Mouse (Mus musculus) embryonic facial prominence, embryonic 11.5 days (tissue): ENCODE results near the gene Atp1a2. TPM values are rescaled to one million over a fixed set of nuclear protein-coding genes. Genes with fewer than 3 reads are reported as not detected.

Experiments used
- ATAC-seq: fragments of 200-750 bp; cut with Nextera tagmentation; replicated peaks from 2 replicates; pipeline ENCODE4 v1.8.0; 2017; ENCODE audit warnings: low read depth; ENCODE audit not compliant: insufficient number of reproducible peaks, low FRiP score, low TSS enrichment
- DNase-seq: peaks from one replicate; pipeline ENCODE4 v3.0.0-alpha.2; 2015; ENCODE audit warnings: low spot score
- H3K27ac ChIP-seq: fragments of 300-500 bp; sonication (generic); replicated peaks from 2 replicates; pipeline ENCODE4 v1.5.1; 2014; ENCODE audit warnings: mild to moderate bottlenecking, low read depth, low read length, control low read depth
- H3K27me3 ChIP-seq: fragments of 300-500 bp; sonication (generic); 2 replicates; pipeline ENCODE4 v1.6.1; 2014; ENCODE audit warnings: mild to moderate bottlenecking, low read length, moderate library complexity, mixed read lengths; ENCODE audit not compliant: control insufficient read depth, insufficient read depth
- H3K36me3 ChIP-seq: fragments of 300-500 bp; sonication (generic); replicated peaks from 2 replicates; pipeline ENCODE4 v1.6.1; 2014; ENCODE audit warnings: low read depth, mild to moderate bottlenecking, low read length, moderate library complexity, mixed read lengths; ENCODE audit not compliant: control insufficient read depth, insufficient read depth
- H3K4me1 ChIP-seq: fragments of 300-500 bp; sonication (generic); 2 replicates; pipeline ENCODE4 v1.6.1; 2014; ENCODE audit warnings: low read length, mixed read lengths; ENCODE audit not compliant: control insufficient read depth, insufficient read depth
- H3K4me2 ChIP-seq: fragments of 300-500 bp; sonication (generic); 2 replicates; pipeline ENCODE4 v1.6.1; 2014; ENCODE audit warnings: low read depth, mild to moderate bottlenecking, control low read depth, low read length, moderate library complexity
- H3K4me3 ChIP-seq: fragments of 300-500 bp; sonication (generic); 2 replicates; pipeline ENCODE4 v1.5.1; 2014; ENCODE audit warnings: low read depth, low read length, control low read depth
- H3K9ac ChIP-seq: fragments of 300-500 bp; sonication (generic); replicated peaks from 2 replicates; pipeline ENCODE4 v1.6.1; 2014; ENCODE audit warnings: mild to moderate bottlenecking, control low read depth, low read length
- H3K9me3 ChIP-seq: fragments of 300-500 bp; sonication (generic); replicated peaks from 2 replicates; pipeline ENCODE4 v1.6.1; 2016; ENCODE audit warnings: mild to moderate bottlenecking, low read length, inconsistent platforms, mixed read lengths; ENCODE audit not compliant: control insufficient read depth
- WGBS: fragments of 180-500 bp; shearing (Covaris S2); extraction: QIAGEN DNeasy Blood & Tissue Kit; methylation state at CpG from one replicate; pipeline ENCODE4 v1.1.7; 2014; 5-methylcytosine and 5-hydroxymethylcytosine counted together
- polyA plus RNA-seq: library from polyadenylated mRNA; unstranded; fragments of >200 nt; fragmentation: Nextera tagmentation; extraction: Ambion mirVana; gene quantifications from 2 replicates; pipeline ENCODE4 v1.2.1, GENCODE M21; 2014

Gene Atp1a2
- polyA plus RNA-seq, 1 experiment from 2014 or later: 0.65 TPM

DNA sequence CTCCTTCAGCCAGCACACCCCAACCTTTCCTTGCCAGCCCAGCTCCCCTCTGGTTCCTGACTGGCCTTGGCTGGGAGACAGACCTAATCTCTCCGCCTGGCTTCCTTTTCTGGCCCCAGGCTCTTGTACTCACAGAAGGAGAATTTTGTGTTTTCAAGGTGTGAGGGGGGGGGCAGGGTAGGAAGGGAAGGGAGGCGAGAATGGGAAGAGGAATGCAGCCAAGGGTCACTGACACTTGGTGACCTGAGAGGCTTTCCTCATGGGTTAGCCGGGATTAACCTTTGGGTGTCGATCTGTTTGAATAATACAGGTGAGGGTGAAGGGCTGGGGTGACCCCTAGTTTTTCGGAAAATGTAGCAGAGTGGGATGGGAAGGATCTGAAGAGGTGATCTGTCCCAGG is 23.7 kb downstream of the Atp1a2 start:
- H3K27ac ChIP-seq: no peak overlapping the region
- no peak overlapping the region for H3K9ac ChIP-seq
- WGBS: 34% methylated on average over 5 of the region's 5 CpGs
- DNase-seq: no peak
- no peak overlapping the region for H3K4me3 ChIP-seq
- no peaks in the 10 kb centered on the region for H3K4me1 ChIP-seq
- no peak for ATAC-seq
- no peaks in the 10 kb centered on the region for H3K27me3 ChIP-seq
- no peaks in the 10 kb centered on the region for H3K36me3 ChIP-seq
- no peak overlapping the region for H3K4me2 ChIP-seq
- no peaks in the 10 kb centered on the region for H3K9me3 ChIP-seq

DNA sequence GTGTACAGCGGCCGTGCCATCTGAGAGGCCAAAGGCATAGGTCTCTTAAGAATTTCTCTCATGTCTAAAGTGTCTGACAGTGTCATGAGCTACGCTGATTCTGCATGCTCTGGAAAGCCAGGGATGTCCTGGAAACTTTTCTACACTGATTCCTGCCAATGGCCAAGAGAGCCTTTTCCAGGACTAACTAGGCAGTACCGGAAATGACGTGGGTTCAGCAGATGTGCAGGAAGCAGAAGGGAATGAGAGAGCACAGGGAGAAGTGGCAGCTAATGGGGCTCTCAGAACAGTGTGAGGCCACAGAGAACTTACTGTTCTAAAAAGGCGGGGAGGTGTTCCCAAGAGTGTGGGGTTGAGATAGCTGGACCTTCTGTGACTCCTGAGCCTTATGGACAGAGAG is 24.5 kb downstream of the Atp1a2 start:
- H3K9me3 ChIP-seq: no peaks in the 10 kb centered on the region
- no peak overlapping the region for H3K9ac ChIP-seq
- no peaks in the 10 kb centered on the region for H3K4me1 ChIP-seq
- ATAC-seq: no peak
- H3K4me3 ChIP-seq: no peak overlapping the region
- no peak overlapping the region for H3K4me2 ChIP-seq
- H3K36me3 ChIP-seq: no peaks in the 10 kb centered on the region
- no peak overlapping the region for H3K27ac ChIP-seq
- no peak for DNase-seq
- H3K27me3 ChIP-seq: no peaks in the 10 kb centered on the region
- WGBS: 83% methylated on average over 6 of the region's 6 CpGs

- whole genome bisulfite sequencing: 67% methylated on average over 10 of the region's 10 CpGs
These were observed 26.1 kb downstream of the Atp1a2 start for GRCm38 (mm10) chr1:172271765-172272164.

GRCm38 (mm10) chr1:172271208-172271607 is 26.7 kb downstream of the Atp1a2 start:
- Histone ChIP-seq H3K4me1 (no peaks in the 10 kb centered on the region), H3K9ac (no peak overlapping the region), H3K36me3 (no peaks in the 10 kb centered on the region), H3K4me3 (no peak overlapping the region), H3K27ac (no peak overlapping the region), H3K4me2 (no peak overlapping the region), H3K9me3 (no peaks in the 10 kb centered on the region), H3K27me3 (no peaks in the 10 kb centered on the region)
- WGBS: 87% methylated on average over 3 of the region's 3 CpGs
- no peak for ATAC-seq
- DNase-seq: no peak

More at GRCm38 (mm10) chr1:172271765-172272164, 26.1 kb downstream of the Atp1a2 start:
- Histone ChIP-seq H3K27me3 (no peaks in the 10 kb centered on the region), H3K36me3 (no peaks in the 10 kb centered on the region), H3K9ac (no peak overlapping the region), H3K9me3 (no peaks in the 10 kb centered on the region), H3K4me3 (no peak overlapping the region), H3K27ac (no peak overlapping the region), H3K4me1 (no peaks in the 10 kb centered on the region), H3K4me2 (no peak overlapping the region)
- ATAC-seq: 0 out of 2 replicates have a peak, but pooled peaks have one; percentile 34
- DNase-seq: peak; percentile 18

- Histone ChIP-seq H3K36me3 (no peaks in the 10 kb centered on the region), H3K9ac (no peak within 1 kb of the TSS), H3K9me3 (no peaks in the 10 kb centered on the region), H3K4me2 (no peak within 1 kb of the TSS), H3K4me1 (no peaks in the 10 kb centered on the region), H3K27ac (no peak within 1 kb of the TSS), H3K27me3 (no peaks in the 10 kb centered on the region), H3K4me3 (no peak within 1 kb of the TSS)
- no peak for ATAC-seq
- 55% methylated on average over 8 of the region's 8 CpGs for WGBS
- no peak for DNase-seq
These were observed 36.3 kb downstream of the Atp1a2 start, which contains the start of gene Igsf8 for GRCm38 (mm10) chr1:172261477-172262078. Gene Igsf8 (plus strand): TSS chr1:172261641.

- H3K27ac ChIP-seq: no peak within 1 kb of the TSS
- 92% methylated on average over 6 of the region's 6 CpGs for WGBS
- H3K9ac ChIP-seq: no peak within 1 kb of the TSS
- no peaks in the 10 kb centered on the region for H3K36me3 ChIP-seq
- no peaks in the 10 kb centered on the region for H3K27me3 ChIP-seq
- H3K4me2 ChIP-seq: no peak within 1 kb of the TSS
- H3K4me3 ChIP-seq: no peak within 1 kb of the TSS
- no peaks in the 10 kb centered on the region for H3K4me1 ChIP-seq
- ATAC-seq (no peak), DNase-seq (no peak)
- H3K9me3 ChIP-seq: no peaks in the 10 kb centered on the region
These were observed 39.5 kb downstream of the Atp1a2 start, which contains the start of gene Atp1a4 for GRCm38 (mm10) chr1:172258314-172258713. Gene Atp1a4 (minus strand): TSS chr1:172258414.

GRCm38 (mm10) chr1:172247679-172248078 is 50.2 kb downstream of the Atp1a2 start:
- DNase-seq (peak; percentile 61), ATAC-seq (peak; percentile 35; the same call in 1 of the 2 replicates)
- WGBS: 37% methylated on average over 2 of the region's 2 CpGs
- Histone ChIP-seq H3K27me3 (peaks cover 2% of the 10 kb centered on the region; the same call in 1 of the 2 replicates), H3K4me3 (no peak overlapping the region), H3K9ac (no peak overlapping the region), H3K4me1 (no peaks in the 10 kb centered on the region), H3K4me2 (no peak overlapping the region), H3K27ac (no peak overlapping the region), H3K36me3 (no peaks in the 10 kb centered on the region), H3K9me3 (no peaks in the 10 kb centered on the region)

DNA sequence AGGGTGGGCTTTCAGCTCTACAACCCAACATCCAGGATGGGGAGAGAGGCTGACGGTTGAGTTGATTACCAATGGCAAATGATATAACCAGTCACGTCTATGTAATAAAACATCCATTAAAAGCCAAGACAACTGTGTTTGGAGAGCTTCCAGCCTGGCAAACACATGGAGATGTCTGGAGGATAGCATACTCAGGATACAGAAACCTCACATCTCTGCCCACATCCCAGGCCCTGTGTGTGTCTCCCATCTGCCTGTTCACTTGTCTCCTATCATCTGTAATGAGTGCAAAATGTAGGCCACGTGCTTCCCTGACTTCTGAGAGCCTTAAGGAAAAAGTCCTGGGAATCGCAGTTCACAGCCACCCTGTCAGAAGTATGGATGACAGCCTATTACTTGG is 50.6 kb downstream of the Atp1a2 start:
- Histone ChIP-seq H3K4me1 (no peaks in the 10 kb centered on the region), H3K27me3 (peaks cover 2% of the 10 kb centered on the region; the same call in 1 of the 2 replicates), H3K36me3 (no peaks in the 10 kb centered on the region), H3K9ac (no peak overlapping the region), H3K27ac (no peak overlapping the region), H3K4me3 (no peak overlapping the region), H3K4me2 (no peak overlapping the region), H3K9me3 (no peaks in the 10 kb centered on the region)
- DNase-seq (no peak), ATAC-seq (no peak)
- WGBS: 67% methylated on average over 4 of the region's 4 CpGs
